Mouse (Mus musculus): ENCODE measurements around the gene Ccr1l1. TPM values are rescaled to one million over a fixed set of nuclear protein-coding genes. Genes with fewer than 3 reads are reported as not detected.

Ccr1l1 gene
- polyA plus RNA-seq (2014; fragmentation: Nextera tagmentation; extraction: Ambion mirVana): not detected in 2 replicates

DNA sequence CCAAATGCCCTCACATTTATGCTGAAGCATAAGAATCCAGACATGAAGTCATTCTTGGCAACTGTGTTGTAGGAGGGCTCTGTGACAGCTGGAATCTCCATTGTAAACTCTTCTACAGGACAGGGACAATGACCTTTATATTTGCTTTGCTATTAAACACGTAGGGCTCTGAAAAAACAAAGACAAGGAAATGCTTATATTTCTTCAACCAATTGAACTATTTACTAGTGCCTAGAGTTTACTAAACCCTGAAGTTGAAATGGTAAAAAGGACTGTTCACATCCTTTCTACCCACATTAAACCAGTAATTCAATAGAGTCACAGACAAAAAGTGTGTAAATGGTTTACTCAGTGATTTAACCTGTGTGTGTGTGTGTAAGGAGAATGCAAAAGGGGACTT is at the start of gene Ccr1l1:
TSS of gene Ccr1l1 (minus strand) at position 101 of the 400 bp plus-strand sequence.
- no peaks in the 10 kb centered on the region for H3K4me1 ChIP-seq (ENCODE audit: control insufficient read depth, insufficient read depth, low read length)
- no peak within 1 kb of the TSS for H3K9ac ChIP-seq (ENCODE audit: low read depth, low read length)
- WGBS: 42% methylated on average over 1 of the region's 1 CpGs
- no peak for ATAC-seq (ENCODE audit: low FRiP score, low TSS enrichment)
- no peak within 1 kb of the TSS for H3K4me3 ChIP-seq (ENCODE audit: low read length)
- no peak within 1 kb of the TSS for H3K27ac ChIP-seq (ENCODE audit: low read depth, low read length)
- no peaks in the 10 kb centered on the region for H3K36me3 ChIP-seq (ENCODE audit: control insufficient read depth, insufficient read depth, low read length)
- H3K9me3 ChIP-seq (ENCODE audit: control insufficient read depth, low read length): no peaks in the 10 kb centered on the region
- no peaks in the 10 kb centered on the region for H3K27me3 ChIP-seq (ENCODE audit: control insufficient read depth, insufficient read depth, low read length)
- H3K4me2 ChIP-seq (replicated peaks; ENCODE audit: low read depth, low read length): no peak within 1 kb of the TSS

GRCm38 (mm10) chr9:124021672-124022071 is 43.5 kb upstream of the Ccr1l1 start, which contains the start of gene Ccr3:
Gene Ccr3, plus strand, starts transcription at chr9:124021972.
- WGBS: 92% methylated on average over 1 of the region's 1 CpGs
- no peak for ATAC-seq (ENCODE audit: low FRiP score, low TSS enrichment)
- no peak within 1 kb of the TSS for H3K4me3 ChIP-seq (ENCODE audit: low read length)
- H3K27ac ChIP-seq (ENCODE audit: low read depth, low read length): no peak within 1 kb of the TSS
- no peaks in the 10 kb centered on the region for H3K27me3 ChIP-seq (ENCODE audit: control insufficient read depth, insufficient read depth, low read length)
- no peaks in the 10 kb centered on the region for H3K4me1 ChIP-seq (ENCODE audit: control insufficient read depth, insufficient read depth, low read length)
- H3K9me3 ChIP-seq (ENCODE audit: control insufficient read depth, low read length): no peaks in the 10 kb centered on the region
- H3K9ac ChIP-seq (ENCODE audit: low read depth, low read length): no peak within 1 kb of the TSS
- H3K4me2 ChIP-seq (replicated peaks; ENCODE audit: low read depth, low read length): no peak within 1 kb of the TSS
- no peaks in the 10 kb centered on the region for H3K36me3 ChIP-seq (ENCODE audit: control insufficient read depth, insufficient read depth, low read length)

- Histone ChIP-seq H3K9me3 (ENCODE audit: control insufficient read depth, low read length) (no peaks in the 10 kb centered on the region), H3K27me3 (ENCODE audit: control insufficient read depth, insufficient read depth, low read length) (no peaks in the 10 kb centered on the region), H3K4me1 (ENCODE audit: control insufficient read depth, insufficient read depth, low read length) (no peaks in the 10 kb centered on the region), H3K4me3 (ENCODE audit: low read length) (no peak overlapping the region), H3K4me2 (replicated peaks; ENCODE audit: low read depth, low read length) (no peak overlapping the region), H3K9ac (ENCODE audit: low read depth, low read length) (no peak overlapping the region), H3K36me3 (ENCODE audit: control insufficient read depth, insufficient read depth, low read length) (no peaks in the 10 kb centered on the region), H3K27ac (ENCODE audit: low read depth, low read length) (no peak overlapping the region)
- 89% methylated on average over 3 of the region's 3 CpGs for WGBS
- ATAC-seq (ENCODE audit: low FRiP score, low TSS enrichment): no peak
Measured at GRCm38 (mm10) chr9:124019887-124020286, 41.7 kb upstream of the Ccr1l1 start.

GRCm38 (mm10) chr9:124016048-124016447 is 37.8 kb upstream of the Ccr1l1 start:
- Histone ChIP-seq H3K9me3 (ENCODE audit: control insufficient read depth, low read length) (no peaks in the 10 kb centered on the region), H3K4me1 (ENCODE audit: control insufficient read depth, insufficient read depth, low read length) (no peaks in the 10 kb centered on the region), H3K27me3 (ENCODE audit: control insufficient read depth, insufficient read depth, low read length) (no peaks in the 10 kb centered on the region), H3K27ac (ENCODE audit: low read depth, low read length) (no peak overlapping the region), H3K4me3 (ENCODE audit: low read length) (no peak overlapping the region), H3K36me3 (ENCODE audit: control insufficient read depth, insufficient read depth, low read length) (no peaks in the 10 kb centered on the region), H3K9ac (ENCODE audit: low read depth, low read length) (no peak overlapping the region), H3K4me2 (replicated peaks; ENCODE audit: low read depth, low read length) (no peak overlapping the region)
- WGBS: 72% methylated on average over 2 of the region's 2 CpGs
- no peak for ATAC-seq (ENCODE audit: low FRiP score, low TSS enrichment)

GRCm38 (mm10) chr9:124014985-124015652 is 36.9 kb upstream of the Ccr1l1 start:
- Histone ChIP-seq H3K4me2 (replicated peaks; ENCODE audit: low read depth, low read length) (no peak overlapping the region), H3K9ac (ENCODE audit: low read depth, low read length) (no peak overlapping the region)
- WGBS: 86% methylated on average over 2 of the region's 2 CpGs

GRCm38 (mm10) chr9:124013270-124013669 is 35.1 kb upstream of the Ccr1l1 start:
- Histone ChIP-seq H3K4me1 (ENCODE audit: control insufficient read depth, insufficient read depth, low read length) (no peaks in the 10 kb centered on the region), H3K4me2 (replicated peaks; ENCODE audit: low read depth, low read length) (no peak overlapping the region), H3K9me3 (ENCODE audit: control insufficient read depth, low read length) (no peaks in the 10 kb centered on the region), H3K27ac (ENCODE audit: low read depth, low read length) (no peak overlapping the region), H3K4me3 (ENCODE audit: low read length) (no peak overlapping the region), H3K9ac (ENCODE audit: low read depth, low read length) (no peak overlapping the region), H3K36me3 (ENCODE audit: control insufficient read depth, insufficient read depth, low read length) (no peaks in the 10 kb centered on the region), H3K27me3 (ENCODE audit: control insufficient read depth, insufficient read depth, low read length) (no peaks in the 10 kb centered on the region)
- no peak for ATAC-seq (ENCODE audit: low FRiP score, low TSS enrichment)
- WGBS: 89% methylated on average over 3 of the region's 3 CpGs

More at GRCm38 (mm10) chr9:124014985-124015652, 36.9 kb upstream of the Ccr1l1 start:
- no peaks in the 10 kb centered on the region for H3K4me1 ChIP-seq (ENCODE audit: control insufficient read depth, insufficient read depth, low read length)
- ATAC-seq (ENCODE audit: low FRiP score, low TSS enrichment): no peak
- H3K36me3 ChIP-seq (ENCODE audit: control insufficient read depth, insufficient read depth, low read length): no peaks in the 10 kb centered on the region
- no peak overlapping the region for H3K4me3 ChIP-seq (ENCODE audit: low read length)
- H3K9me3 ChIP-seq (ENCODE audit: control insufficient read depth, low read length): no peaks in the 10 kb centered on the region
- no peak overlapping the region for H3K27ac ChIP-seq (ENCODE audit: low read depth, low read length)
- no peaks in the 10 kb centered on the region for H3K27me3 ChIP-seq (ENCODE audit: control insufficient read depth, insufficient read depth, low read length)

DNA sequence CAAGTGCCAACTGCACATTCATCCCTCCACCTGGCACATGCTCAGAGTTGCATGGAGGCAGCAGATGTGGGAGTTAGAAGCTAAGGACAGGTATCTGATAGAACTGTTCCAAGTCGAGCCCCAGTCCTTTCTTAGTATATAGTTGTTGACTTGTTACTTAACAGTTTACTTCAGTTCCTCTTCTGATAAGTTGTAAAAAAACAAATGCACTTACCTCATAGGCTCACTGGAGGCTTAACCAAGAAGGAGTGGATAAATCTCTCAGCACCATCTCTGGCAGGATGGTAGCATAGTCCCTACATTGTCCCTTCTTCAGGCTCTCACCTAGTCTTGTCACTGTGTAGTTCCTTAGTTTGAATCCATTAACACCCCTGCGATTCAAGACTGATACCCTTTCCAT is 34.5 kb upstream of the Ccr1l1 start:
- no peaks in the 10 kb centered on the region for H3K36me3 ChIP-seq (ENCODE audit: control insufficient read depth, insufficient read depth, low read length)
- H3K9me3 ChIP-seq (ENCODE audit: control insufficient read depth, low read length): no peaks in the 10 kb centered on the region
- ATAC-seq (ENCODE audit: low FRiP score, low TSS enrichment): no peak
- WGBS: 75% methylated on average over 2 of the region's 2 CpGs
- H3K4me1 ChIP-seq (ENCODE audit: control insufficient read depth, insufficient read depth, low read length): no peaks in the 10 kb centered on the region
- H3K27me3 ChIP-seq (ENCODE audit: control insufficient read depth, insufficient read depth, low read length): no peaks in the 10 kb centered on the region
- no peak overlapping the region for H3K27ac ChIP-seq (ENCODE audit: low read depth, low read length)
- H3K4me3 ChIP-seq (ENCODE audit: low read length): no peak overlapping the region
- H3K4me2 ChIP-seq (replicated peaks; ENCODE audit: low read depth, low read length): no peak overlapping the region
- H3K9ac ChIP-seq (ENCODE audit: low read depth, low read length): no peak overlapping the region

DNA sequence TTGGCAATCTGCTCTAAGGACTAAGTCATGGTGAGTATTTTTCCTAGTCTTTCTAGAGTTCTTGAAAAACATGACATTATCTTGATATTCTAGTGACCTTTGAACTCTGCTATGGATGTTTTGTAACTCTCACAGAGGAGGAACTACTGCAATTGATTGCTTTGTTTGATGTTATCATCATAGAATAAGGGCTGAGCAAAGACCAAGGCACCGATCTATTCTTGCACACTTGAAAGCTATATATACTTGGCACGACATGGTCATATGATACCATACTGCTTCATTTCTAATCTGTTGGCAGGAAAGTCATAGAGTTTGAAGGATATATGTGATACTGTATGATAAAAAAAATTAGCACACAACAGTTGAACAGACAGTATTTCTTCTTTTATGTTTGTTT is 21.6 kb upstream of the Ccr1l1 start:
- no peaks in the 10 kb centered on the region for H3K4me1 ChIP-seq (ENCODE audit: control insufficient read depth, insufficient read depth, low read length)
- H3K4me2 ChIP-seq (replicated peaks; ENCODE audit: low read depth, low read length): no peak overlapping the region
- H3K27ac ChIP-seq (ENCODE audit: low read depth, low read length): no peak overlapping the region
- no peaks in the 10 kb centered on the region for H3K27me3 ChIP-seq (ENCODE audit: control insufficient read depth, insufficient read depth, low read length)
- 85% methylated on average over 2 of the region's 2 CpGs for WGBS
- no peaks in the 10 kb centered on the region for H3K36me3 ChIP-seq (ENCODE audit: control insufficient read depth, insufficient read depth, low read length)
- H3K9me3 ChIP-seq (ENCODE audit: control insufficient read depth, low read length): no peaks in the 10 kb centered on the region
- no peak overlapping the region for H3K4me3 ChIP-seq (ENCODE audit: low read length)
- no peak for ATAC-seq (ENCODE audit: low FRiP score, low TSS enrichment)
- no peak overlapping the region for H3K9ac ChIP-seq (ENCODE audit: low read depth, low read length)

DNA sequence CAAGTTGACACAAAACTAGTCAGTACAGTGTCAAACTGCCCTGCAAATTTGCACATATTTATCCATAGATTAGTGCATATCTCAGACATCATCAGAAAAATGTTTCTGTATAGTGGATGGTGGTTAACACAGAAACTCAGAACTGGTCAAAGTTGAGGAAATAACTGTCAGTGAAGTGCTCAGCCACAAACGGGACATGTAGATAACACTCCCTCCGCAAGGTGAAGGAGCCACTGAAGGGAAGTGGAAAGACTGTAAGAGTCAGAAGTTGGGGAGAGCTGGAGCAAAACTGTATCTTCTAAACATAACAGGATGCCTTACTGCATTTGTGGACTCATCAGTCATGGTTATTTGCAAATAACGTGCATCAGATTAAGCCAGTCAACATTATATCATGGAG is 19.5 kb upstream of the Ccr1l1 start:
- no peak overlapping the region for H3K27ac ChIP-seq (ENCODE audit: low read depth, low read length)
- no peak for ATAC-seq (ENCODE audit: low FRiP score, low TSS enrichment)
- no peak overlapping the region for H3K9ac ChIP-seq (ENCODE audit: low read depth, low read length)
- no peak overlapping the region for H3K4me2 ChIP-seq (replicated peaks; ENCODE audit: low read depth, low read length)
- no peaks in the 10 kb centered on the region for H3K4me1 ChIP-seq (ENCODE audit: control insufficient read depth, insufficient read depth, low read length)
- H3K9me3 ChIP-seq (ENCODE audit: control insufficient read depth, low read length): no peaks in the 10 kb centered on the region
- 85% methylated on average over 3 of the region's 3 CpGs for WGBS
- no peaks in the 10 kb centered on the region for H3K27me3 ChIP-seq (ENCODE audit: control insufficient read depth, insufficient read depth, low read length)
- no peak overlapping the region for H3K4me3 ChIP-seq (ENCODE audit: low read length)
- no peaks in the 10 kb centered on the region for H3K36me3 ChIP-seq (ENCODE audit: control insufficient read depth, insufficient read depth, low read length)
